Mouse (Mus musculus) NIH3T3 (cell line): ENCODE data around the gene Vmn2r85.
A peak's percentile ranks its signal among the peaks of the same experiment; 100 is the strongest.
"Not testable (repeated sequence)": the region's sequence is repeated elsewhere in the genome, so short reads cannot be mapped to it uniquely, and the experiment has no call there.

Experiments used
- DNase-seq: peaks from one replicate; pipeline ENCODE4 v3.0.0-alpha.2; 2012; ENCODE audit warnings: low read depth

The Vmn2r85 gene

DNA sequence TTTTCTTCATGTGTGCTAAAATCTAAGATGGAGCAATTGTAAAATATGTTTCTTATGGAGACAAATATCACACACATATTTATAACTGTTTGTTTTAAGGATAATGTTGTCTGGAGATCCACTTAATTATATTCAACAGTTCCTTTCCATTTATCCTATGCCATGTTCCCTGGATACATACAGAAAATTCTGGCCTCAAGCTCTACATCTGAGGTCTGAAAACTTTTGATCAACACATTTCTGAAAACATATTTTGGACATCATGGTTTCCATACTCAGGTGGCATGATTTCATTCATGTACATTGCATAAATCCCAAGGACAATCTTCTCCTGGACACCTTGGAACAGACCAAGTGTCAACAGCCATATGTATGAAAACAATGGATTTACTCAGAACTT, at the start of gene Vmn2r85:
Gene Vmn2r85 (minus strand): TSS at position 101 of the 400 bp plus-strand sequence.
- DNase-seq, result not testable (repeated sequence)

DNA sequence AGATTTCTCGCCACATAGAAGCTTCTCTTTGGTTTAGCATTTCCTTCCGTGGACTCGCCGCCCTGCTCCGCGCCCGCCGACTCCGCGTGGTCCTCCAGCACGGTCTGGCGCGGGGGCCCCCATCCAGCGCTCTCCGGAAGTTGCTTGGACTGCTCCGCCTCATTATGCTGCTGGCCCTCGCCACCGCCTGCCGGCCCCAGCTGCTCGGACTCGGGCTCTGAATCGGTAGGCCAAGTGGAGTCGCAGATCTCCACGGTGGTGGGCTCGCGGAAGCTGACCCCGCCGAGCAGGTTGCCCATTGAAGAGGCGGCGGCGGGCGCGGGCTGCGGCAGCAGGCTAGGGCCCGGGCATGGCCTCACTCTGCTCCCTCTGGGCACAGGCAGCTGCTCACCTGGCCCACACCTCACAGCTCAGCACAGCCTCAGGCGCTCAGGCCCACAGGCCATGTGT, 40.8 kb upstream of the Vmn2r85 start:
- DNase-seq, result no peak

DNA sequence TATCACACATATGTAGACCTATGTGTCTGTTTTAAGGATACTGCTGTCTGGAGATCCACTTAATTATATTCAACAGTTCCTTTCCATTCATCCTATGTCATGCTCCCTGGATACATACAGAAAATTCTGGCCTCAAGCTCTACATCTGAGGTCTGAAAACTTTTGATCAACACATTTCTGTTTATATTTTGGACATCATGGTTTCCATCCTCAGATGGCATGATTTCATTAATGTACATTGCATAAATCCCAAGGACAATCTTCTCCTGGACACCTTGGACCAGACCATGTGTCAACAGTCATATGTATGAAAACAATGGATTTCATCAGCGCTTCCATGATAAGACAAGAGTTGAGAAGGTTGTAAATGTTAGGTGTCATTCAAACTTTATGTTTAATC, 26.4 kb upstream of the Vmn2r85 start, which contains the start of gene Vmn2r86:
Gene Vmn2r86 (minus strand): TSS at position 101 of the 400 bp plus-strand sequence.
- DNase-seq, result not testable (repeated sequence)

DNA sequence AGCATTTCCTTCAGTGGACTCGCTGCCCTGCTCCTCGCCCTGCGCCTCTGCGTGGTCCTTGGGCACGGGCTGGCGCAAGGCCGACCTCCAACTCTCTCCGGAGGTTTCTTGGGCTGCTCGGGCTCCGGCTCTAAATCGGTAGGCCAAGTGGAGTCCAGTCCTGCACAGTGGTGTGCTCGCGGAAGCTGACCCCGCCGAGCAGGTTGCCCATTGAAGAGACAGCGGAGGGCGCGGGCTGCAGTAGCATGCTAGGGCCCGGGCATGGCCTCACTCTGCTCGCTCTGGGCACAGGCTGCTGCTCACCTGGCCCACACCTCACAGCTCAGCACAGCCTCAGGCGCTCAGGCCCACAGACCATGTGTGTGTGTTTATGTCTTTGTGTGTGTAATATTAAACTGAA, 15.3 kb upstream of the Vmn2r85 start:
- no peak for DNase-seq

DNA sequence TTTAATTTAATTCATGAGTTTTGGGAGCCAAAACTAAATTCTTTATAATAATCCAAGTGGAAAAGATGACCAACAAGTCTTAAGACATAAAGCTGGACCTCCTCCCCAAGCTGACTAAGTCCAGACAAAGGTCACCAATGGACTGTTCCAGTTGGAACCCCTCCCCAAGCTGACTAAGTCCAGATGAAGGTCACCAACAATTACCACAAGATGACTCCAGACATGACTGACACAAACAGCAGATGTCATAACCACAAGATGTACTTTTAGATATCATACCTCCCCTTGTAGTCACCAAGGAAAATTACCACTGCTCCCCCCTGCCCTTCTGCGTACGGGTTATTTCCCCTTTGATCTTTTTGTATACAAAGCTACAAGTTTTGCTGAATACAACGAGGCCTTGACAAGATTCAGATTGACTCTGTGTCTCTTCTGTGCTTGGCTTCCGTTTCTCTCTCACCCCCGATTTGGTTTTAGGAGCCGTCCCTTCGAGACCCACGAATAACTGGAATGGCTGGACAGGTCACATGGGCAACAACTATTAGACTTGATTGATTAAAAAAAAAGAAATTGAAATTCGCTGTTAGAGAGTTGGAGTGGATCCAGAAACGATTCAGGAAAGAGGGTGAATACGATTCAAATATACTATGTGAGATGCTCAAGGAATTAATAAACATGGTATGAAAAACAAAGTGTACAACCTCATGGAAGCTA, 4.8 kb upstream of the Vmn2r85 start:
- peak; percentile 57 for DNase-seq

DNA sequence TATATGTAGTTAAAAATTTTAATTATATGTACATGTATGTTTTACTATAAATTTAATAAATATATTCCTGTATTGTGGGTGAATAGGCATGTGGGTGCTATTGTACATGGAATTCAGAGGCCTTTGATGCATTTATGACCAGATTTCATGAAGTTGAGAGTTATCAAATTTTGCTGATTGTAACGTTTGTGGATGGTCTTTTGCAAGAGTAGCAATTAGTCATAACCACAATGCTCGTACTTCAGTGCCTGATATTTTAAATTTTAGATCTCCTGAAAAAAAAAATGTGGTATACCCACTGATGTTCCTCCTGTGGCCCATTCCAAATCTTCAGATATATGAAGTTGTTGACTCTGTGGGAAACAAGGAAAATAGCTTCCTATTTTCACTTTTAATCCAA, 7.1 kb downstream of the Vmn2r85 start:
- not testable (repeated sequence) for DNase-seq

DNA sequence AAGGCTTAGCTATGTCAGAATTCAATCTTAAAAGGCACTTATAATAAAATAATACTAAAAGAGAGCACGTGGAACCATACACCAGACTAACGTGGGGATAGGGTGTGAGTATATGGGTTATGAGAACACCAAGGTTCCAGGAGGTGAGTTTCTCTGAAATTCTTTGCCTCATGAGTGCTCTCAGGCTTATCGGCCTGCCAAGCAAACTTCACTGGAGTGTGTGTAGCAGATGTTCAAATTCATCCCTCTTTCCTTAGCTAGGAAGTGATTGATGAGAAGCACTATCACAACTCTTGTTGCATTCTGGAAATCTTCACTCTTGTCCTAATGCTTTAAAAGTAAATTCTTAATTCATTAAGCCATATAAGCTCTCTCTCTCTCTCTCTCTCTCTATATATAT, 9.1 kb downstream of the Vmn2r85 start:
- no peak for DNase-seq

DNA sequence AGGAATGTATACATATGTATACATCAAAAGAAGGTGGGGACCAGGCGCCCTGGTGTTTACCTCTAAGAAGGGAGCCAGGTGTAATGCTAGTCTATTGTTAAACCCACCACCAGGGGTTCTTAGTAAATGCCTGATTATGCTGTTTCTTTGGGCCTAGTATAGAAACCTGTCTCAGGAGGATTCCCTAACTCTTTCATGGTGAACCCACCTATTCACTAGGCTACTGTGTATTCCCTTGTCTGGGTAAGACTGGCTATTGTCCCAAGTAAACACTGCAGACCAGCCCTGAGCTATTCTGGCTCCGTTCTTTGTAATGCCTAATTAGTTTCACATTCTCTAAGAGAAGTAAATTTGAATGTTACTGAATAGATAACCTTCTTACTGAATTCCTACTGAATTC, 9.5 kb downstream of the Vmn2r85 start:
- not testable (repeated sequence) for DNase-seq

DNA sequence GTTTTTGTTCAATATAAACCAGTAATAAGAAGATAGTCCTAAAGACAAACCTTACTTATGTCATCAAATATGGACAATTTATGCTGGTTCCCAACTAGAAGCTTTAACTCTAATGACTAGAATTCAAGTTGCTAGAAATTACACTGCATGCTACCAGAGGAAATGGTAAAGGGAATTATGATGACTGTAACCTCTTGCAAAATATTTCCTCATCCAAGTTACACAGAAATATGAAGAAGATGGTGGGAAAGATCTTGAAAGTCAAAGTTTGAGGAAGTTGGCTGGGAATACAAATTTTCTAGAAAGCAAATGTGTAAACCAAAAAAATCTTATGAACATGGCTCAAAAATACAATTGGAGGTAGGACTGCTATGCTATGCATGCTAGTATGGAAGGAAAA, 13.2 kb downstream of the Vmn2r85 start:
- not testable (repeated sequence) for DNase-seq

DNA sequence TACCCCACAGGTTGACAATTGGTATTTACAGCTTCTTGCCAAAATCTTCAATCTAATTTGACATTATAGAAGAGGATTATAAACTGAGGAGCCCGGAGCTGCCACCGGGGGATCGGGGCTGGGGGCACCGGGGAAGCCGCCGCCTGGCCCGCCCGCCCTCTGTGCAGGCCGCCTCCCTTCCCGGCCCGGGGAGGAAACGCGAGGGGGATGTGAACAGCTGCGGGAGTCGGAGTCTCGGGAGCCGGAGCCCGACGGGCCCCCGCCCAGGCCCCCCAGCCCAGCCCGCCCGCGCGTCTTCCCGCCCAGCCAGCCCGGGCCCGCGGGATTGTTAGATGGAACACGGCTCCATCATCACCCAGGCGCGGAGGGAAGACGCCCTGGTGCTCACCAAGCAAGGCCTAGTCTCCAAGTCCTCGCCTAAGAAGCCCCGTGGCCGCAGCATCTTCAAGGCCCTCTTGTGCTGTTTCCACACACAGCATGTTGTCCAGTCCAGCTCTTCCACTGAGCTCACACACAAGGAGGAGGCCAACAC, 17.3 kb downstream of the Vmn2r85 start:
- DNase-seq, result not testable (repeated sequence)

DNA sequence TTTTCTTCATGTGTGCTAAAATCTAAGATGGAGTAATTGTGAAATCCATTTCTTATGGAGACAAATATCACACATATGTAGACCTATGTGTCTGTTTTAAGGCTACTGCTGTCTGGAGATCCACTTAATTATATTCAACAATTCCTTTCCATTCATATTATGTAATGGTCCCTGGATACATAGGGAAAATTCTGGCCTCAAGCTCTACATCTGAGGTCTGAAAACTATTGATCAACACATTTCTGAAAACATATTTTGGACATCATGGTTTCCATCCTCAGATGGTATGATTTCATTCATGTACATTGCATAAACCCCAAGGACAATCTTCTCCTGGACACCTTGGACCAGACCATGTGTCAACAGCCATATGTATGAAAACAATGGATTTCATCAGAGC, 35.3 kb downstream of the Vmn2r85 start, which contains the start of gene Vmn2r84:
Gene Vmn2r84 (minus strand): TSS at position 101 of the 400 bp plus-strand sequence.
- no peak for DNase-seq

DNA sequence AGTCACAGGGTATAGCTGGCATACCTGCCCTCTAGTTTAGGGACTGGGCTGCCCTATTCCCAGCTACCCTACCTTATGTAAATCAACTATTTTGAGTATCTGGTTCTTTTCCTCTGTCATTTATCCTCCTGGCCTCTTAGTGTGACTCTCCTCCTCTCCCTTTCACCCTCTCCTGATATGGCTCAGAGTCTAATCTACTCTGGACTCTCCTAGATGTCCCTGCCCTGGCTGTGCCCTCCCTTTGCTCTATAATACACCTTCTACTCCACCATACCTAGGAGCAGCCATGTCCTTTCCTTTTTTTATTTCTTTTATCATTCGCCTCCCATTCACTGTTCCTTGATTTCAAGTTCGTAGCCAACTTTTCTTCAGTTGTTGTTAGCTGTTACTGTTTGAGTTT, 54.4 kb downstream of the Vmn2r85 start:
- DNase-seq, result no peak

DNA sequence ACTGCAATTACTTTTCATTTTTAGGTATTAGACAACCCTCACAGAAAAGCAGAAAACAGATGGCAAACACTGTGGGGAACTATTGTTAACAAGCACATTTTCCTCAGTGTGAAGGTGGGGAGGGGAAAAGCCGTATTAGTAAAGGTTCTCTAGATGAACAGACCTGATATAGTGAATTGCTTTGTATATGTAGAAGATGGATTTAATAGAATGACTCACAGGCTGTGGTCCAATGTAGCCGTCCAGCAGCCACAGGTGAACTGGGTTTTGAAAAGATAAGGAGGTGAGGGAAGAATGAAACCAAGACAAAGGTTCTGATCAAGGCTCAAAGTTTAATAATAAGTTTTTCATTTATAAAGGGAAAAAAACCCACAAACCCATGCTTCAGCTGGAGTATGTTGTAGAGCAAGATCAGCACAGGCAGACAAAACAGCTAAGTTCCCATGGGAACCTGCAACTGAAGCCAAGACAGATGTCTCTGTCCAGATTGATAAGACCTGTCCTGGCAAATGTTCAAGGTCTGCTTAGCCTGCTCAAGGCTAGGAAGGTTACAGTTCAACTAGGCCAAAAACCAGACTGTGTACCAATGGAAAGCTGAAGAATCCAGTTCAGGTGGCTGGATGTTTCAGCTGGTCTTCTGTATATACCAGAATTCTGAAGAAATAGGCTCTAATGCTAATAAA, 56.9 kb downstream of the Vmn2r85 start:
- no peak for DNase-seq

DNA sequence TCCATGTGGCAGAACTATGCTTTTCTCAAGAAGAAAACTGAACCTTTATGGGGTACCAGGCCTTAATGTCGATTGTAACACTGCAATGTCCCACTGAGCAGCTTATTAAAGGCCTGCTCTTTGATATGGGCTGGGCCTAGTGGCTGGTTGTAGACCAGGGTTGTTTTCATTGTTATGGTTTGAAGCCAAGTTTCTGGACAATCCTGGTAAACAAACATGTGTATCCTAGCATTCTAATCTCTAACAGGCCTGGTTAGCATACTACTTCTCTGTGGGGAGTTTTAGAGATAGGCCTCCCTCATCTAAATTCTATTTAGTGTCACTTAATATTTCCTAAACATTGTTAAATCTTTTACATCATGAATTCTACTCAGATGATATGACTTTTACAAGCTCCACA, 57.9 kb downstream of the Vmn2r85 start:
- no peak for DNase-seq

DNA sequence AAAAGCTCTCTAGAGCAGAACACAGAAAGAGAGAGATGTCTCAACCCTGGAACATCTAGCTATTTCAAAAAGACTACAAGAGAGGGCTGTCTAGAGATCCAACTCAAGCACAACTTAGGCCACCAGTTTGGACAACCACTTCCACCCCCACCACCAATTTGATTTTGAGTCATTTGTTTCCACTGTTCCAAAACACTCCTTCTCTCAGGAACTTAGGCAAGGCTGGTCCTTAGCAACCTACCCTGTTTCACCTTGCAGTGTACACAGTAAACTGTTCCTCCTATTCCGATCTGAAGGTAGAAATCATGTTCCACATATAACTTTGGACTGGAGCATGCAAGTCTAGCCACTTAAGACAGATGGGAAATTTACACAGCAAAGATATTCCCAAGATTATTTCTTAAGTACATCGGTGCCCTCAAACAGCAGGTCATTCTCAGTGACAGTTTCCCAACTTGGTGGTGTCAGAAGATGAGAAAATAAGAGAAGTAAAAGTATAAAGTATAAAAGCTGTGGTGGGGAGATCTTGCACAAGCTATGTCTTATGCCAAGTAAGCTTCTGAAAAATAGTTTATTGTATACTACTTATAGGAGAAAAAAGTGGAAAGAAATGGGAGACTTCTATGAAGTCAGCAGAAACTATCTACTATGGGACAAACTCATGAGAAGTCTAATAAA, 59.4 kb downstream of the Vmn2r85 start:
- no peak for DNase-seq

DNA sequence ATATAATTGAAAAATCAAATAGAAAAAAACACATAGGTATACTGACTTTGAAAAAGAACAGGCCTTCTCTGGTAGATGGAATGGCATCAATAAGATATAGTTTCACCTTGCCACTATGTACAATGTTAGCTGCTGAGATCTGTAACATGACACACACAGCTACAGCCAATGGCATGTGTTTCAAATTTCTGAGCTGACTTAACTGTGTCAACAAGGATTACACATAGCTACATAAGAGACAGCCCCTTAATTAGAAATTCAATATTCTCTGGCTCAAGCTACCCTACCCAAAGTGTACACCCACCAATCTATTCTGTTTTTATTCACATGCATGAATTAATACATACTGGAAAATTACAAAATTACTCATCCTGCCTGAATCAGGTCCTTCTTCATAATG, 61.1 kb downstream of the Vmn2r85 start:
- DNase-seq, result no peak

DNA sequence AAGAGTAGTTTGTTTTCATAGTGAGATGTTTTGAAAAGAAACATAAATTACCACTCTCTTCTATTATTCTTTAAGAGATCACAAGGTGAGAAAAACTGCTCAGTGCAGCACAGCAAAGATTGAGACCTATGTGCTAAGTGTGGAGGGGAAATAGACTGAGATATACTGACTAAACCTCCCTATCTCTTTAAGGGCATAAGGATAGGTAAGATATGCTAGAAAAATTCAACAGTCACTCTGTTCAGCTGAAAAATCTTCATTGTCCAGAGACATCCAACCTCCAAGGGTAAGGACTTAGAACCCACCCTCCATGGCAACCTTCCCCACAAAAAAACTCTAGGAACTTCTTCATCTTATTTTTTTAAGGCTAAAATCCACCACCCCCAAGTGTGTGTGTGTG, 64.7 kb downstream of the Vmn2r85 start:
- no peak for DNase-seq
